Mouse (Mus musculus) bone marrow macrophage, adult 2 months (primary cell): ENCODE data around the gene Msrb2. TPM values are rescaled to one million over a fixed set of nuclear protein-coding genes. Genes with fewer than 3 reads are reported as not detected.
A peak's percentile ranks its signal among the peaks of the same experiment; 100 is the strongest.

Experiments used
- H3K27ac ChIP-seq: 2 replicates; pipeline ENCODE4 v1.5.1; 2012; ENCODE audit warnings: low read depth, low read length; ENCODE audit not compliant: insufficient read depth
- H3K4me1 ChIP-seq: 2 replicates; pipeline ENCODE4 v1.6.1; 2012; ENCODE audit warnings: low read length; ENCODE audit not compliant: control insufficient read depth, insufficient read depth
- H3K4me3 ChIP-seq: 2 replicates; pipeline ENCODE4 v1.5.1; 2012; ENCODE audit warnings: mild to moderate bottlenecking, low read length, moderate library complexity; ENCODE audit not compliant: insufficient read depth
- CTCF ChIP-seq: IDR thresholded peaks from 2 replicates; pipeline ENCODE4 v1.5.1; 2012; ENCODE audit warnings: low read depth, mild to moderate bottlenecking, low read length, moderate library complexity
- POLR2A ChIP-seq: IDR thresholded peaks from 2 replicates; pipeline ENCODE4 v1.6.1; 2012; ENCODE audit warnings: mild to moderate bottlenecking, low read depth, low read length, borderline replicate concordance
- polyA plus RNA-seq: library from polyadenylated mRNA; stranded (reverse); fragments of >200 nt; gene quantifications from 2 replicates; pipeline ENCODE4 v1.2.4, GENCODE M21; 2012; ENCODE audit not compliant: missing spikeins, insufficient read depth, insufficient read length

The Msrb2 gene
- polyA plus RNA-seq, 1 experiment: 17.2 TPM

GRCm38 (mm10) chr2:19385772-19386171, 14.5 kb downstream of the Msrb2 start:
- Histone ChIP-seq H3K4me1 (peaks cover 17% of the 10 kb centered on the region), H3K27ac (no peak overlapping the region), H3K4me3 (no peak overlapping the region)
- TF ChIP-seq POLR2A: no peak
- TF ChIP-seq CTCF: no peak

GRCm38 (mm10) chr2:19388329-19389103, 17.3 kb downstream of the Msrb2 start:
- peak overlapping the region; percentile 43 for H3K4me3 ChIP-seq
- peaks cover 17% of the 10 kb centered on the region for H3K4me1 ChIP-seq
- TF ChIP-seq POLR2A: 0 out of 2 replicates have a peak, but pooled peaks have one; percentile 26
- no peak for TF ChIP-seq CTCF
- H3K27ac ChIP-seq: peak overlapping the region; percentile 90

GRCm38 (mm10) chr2:19390411-19391143, 19.3 kb downstream of the Msrb2 start:
- H3K4me1 ChIP-seq: peaks cover 17% of the 10 kb centered on the region
- H3K4me3 ChIP-seq: no peak overlapping the region
- no peak for TF ChIP-seq POLR2A
- TF ChIP-seq CTCF: no peak

GRCm38 (mm10) chr2:19391649-19392048, 20.4 kb downstream of the Msrb2 start:
- peaks cover 17% of the 10 kb centered on the region for H3K4me1 ChIP-seq
- H3K4me3 ChIP-seq: no peak overlapping the region
- TF ChIP-seq CTCF (no peak), POLR2A (no peak)
- no peak overlapping the region for H3K27ac ChIP-seq

More at GRCm38 (mm10) chr2:19390411-19391143, 19.3 kb downstream of the Msrb2 start:
- no peak overlapping the region for H3K27ac ChIP-seq

GRCm38 (mm10) chr2:19392793-19393192, 21.6 kb downstream of the Msrb2 start:
- no peak for TF ChIP-seq POLR2A
- Histone ChIP-seq H3K4me1 (peaks cover 17% of the 10 kb centered on the region), H3K27ac (no peak overlapping the region), H3K4me3 (no peak overlapping the region)

GRCm38 (mm10) chr2:19405409-19405808, 34.2 kb downstream of the Msrb2 start:
- Histone ChIP-seq H3K4me3 (no peak overlapping the region), H3K27ac (no peak overlapping the region), H3K4me1 (no peaks in the 10 kb centered on the region)
- TF ChIP-seq CTCF (no peak), POLR2A (no peak)

GRCm38 (mm10) chr2:19406531-19406930, 35.3 kb downstream of the Msrb2 start:
- no peak overlapping the region for H3K4me3 ChIP-seq
- no peak overlapping the region for H3K27ac ChIP-seq
- no peak for TF ChIP-seq CTCF
- TF ChIP-seq POLR2A: no peak
- H3K4me1 ChIP-seq: no peaks in the 10 kb centered on the region

- H3K4me1 ChIP-seq: no peaks in the 10 kb centered on the region; the same call in 1 of the 2 replicates
- H3K27ac ChIP-seq: no peak overlapping the region
- TF ChIP-seq POLR2A (no peak), CTCF (peak; percentile 94)
- H3K4me3 ChIP-seq: no peak overlapping the region
These were observed 43.2 kb downstream of the Msrb2 start for GRCm38 (mm10) chr2:19414222-19414965.

- H3K4me3 ChIP-seq: no peak overlapping the region
- no peak overlapping the region for H3K27ac ChIP-seq
- no peaks in the 10 kb centered on the region; the same call in 1 of the 2 replicates for H3K4me1 ChIP-seq
- no peak for TF ChIP-seq CTCF
- TF ChIP-seq POLR2A: no peak
These were observed 43.9 kb downstream of the Msrb2 start for GRCm38 (mm10) chr2:19415063-19415521.
